Mouse (Mus musculus): ENCODE measurements at regions not wholly inside any gene's neighbourhood (a gene's known extent, or its start where the extent isn't known, plus 50 kb on each side); places are given as distances from the start of the nearest gene placed in this dataset.

- 44% methylated on average over 8 of the region's 8 CpGs for WGBS
- no peak overlapping the region for H3K9ac ChIP-seq (replicated peaks; ENCODE audit: low read length)
- H3K4me1 ChIP-seq (ENCODE audit: insufficient read depth, low read length): 0 out of 2 replicates have a peak, but pooled peaks cover 6% of the 10 kb centered on the region
- H3K27ac ChIP-seq (ENCODE audit: low read length): 0 out of 2 replicates have a peak overlapping the region, but pooled peaks have one; percentile 14
- H3K9me3 ChIP-seq (ENCODE audit: low read length): 0 out of 2 replicates have a peak, but pooled peaks cover 6% of the 10 kb centered on the region
- no peak overlapping the region for H3K4me3 ChIP-seq (ENCODE audit: low read length)
- no peak overlapping the region for H3K4me2 ChIP-seq (replicated peaks; ENCODE audit: low read depth, low read length)
- no peaks in the 10 kb centered on the region for H3K27me3 ChIP-seq (ENCODE audit: insufficient read depth, low read length)
- no peak for ATAC-seq (ENCODE audit: low FRiP score, low TSS enrichment)
- H3K36me3 ChIP-seq (ENCODE audit: insufficient read depth, low read length): no peaks in the 10 kb centered on the region
These were observed 449.0 kb downstream of the Fat4 start for GRCm38 (mm10) chr3:39335612-39336230.

GRCm38 (mm10) chr3:39341161-39341687 is 454.5 kb downstream of the Fat4 start:
- H3K4me2 ChIP-seq (replicated peaks; ENCODE audit: low read depth, low read length): no peak overlapping the region
- no peaks in the 10 kb centered on the region for H3K36me3 ChIP-seq (ENCODE audit: insufficient read depth, low read length)

GRCm38 (mm10) chr3:39344078-39344477 is 457.3 kb downstream of the Fat4 start:
- Histone ChIP-seq H3K4me3 (ENCODE audit: low read length) (no peak overlapping the region), H3K9me3 (ENCODE audit: low read length) (no peaks in the 10 kb centered on the region), H3K27ac (ENCODE audit: low read length) (no peak overlapping the region), H3K27me3 (ENCODE audit: insufficient read depth, low read length) (no peaks in the 10 kb centered on the region), H3K9ac (replicated peaks; ENCODE audit: low read length) (no peak overlapping the region), H3K4me2 (replicated peaks; ENCODE audit: low read depth, low read length) (no peak overlapping the region), H3K4me1 (ENCODE audit: insufficient read depth, low read length) (no peaks in the 10 kb centered on the region), H3K36me3 (ENCODE audit: insufficient read depth, low read length) (no peaks in the 10 kb centered on the region)
- 20% methylated on average over 3 of the region's 3 CpGs for WGBS
- peak; percentile 85 for ATAC-seq (ENCODE audit: low FRiP score, low TSS enrichment)

More at GRCm38 (mm10) chr3:39341161-39341687, 454.5 kb downstream of the Fat4 start:
- H3K9ac ChIP-seq (replicated peaks; ENCODE audit: low read length): no peak overlapping the region
- no peaks in the 10 kb centered on the region for H3K9me3 ChIP-seq (ENCODE audit: low read length)
- H3K27ac ChIP-seq (ENCODE audit: low read length): no peak overlapping the region
- H3K4me1 ChIP-seq (ENCODE audit: insufficient read depth, low read length): no peaks in the 10 kb centered on the region
- WGBS: 91% methylated on average over 3 of the region's 3 CpGs
- ATAC-seq (ENCODE audit: low FRiP score, low TSS enrichment): no peak
- H3K27me3 ChIP-seq (ENCODE audit: insufficient read depth, low read length): no peaks in the 10 kb centered on the region
- no peak overlapping the region for H3K4me3 ChIP-seq (ENCODE audit: low read length)

- H3K9me3 ChIP-seq (ENCODE audit: low read length): no peaks in the 10 kb centered on the region
- ATAC-seq (ENCODE audit: low FRiP score, low TSS enrichment): no peak
- H3K4me2 ChIP-seq (replicated peaks; ENCODE audit: low read depth, low read length): no peak overlapping the region
- H3K4me1 ChIP-seq (ENCODE audit: insufficient read depth, low read length): no peaks in the 10 kb centered on the region
- H3K9ac ChIP-seq (replicated peaks; ENCODE audit: low read length): no peak overlapping the region
- WGBS: 96% methylated on average over 4 of the region's 4 CpGs
- no peak overlapping the region for H3K4me3 ChIP-seq (ENCODE audit: low read length)
- no peak overlapping the region for H3K27ac ChIP-seq (ENCODE audit: low read length)
- no peaks in the 10 kb centered on the region for H3K36me3 ChIP-seq (ENCODE audit: insufficient read depth, low read length)
- H3K27me3 ChIP-seq (ENCODE audit: insufficient read depth, low read length): no peaks in the 10 kb centered on the region
These were observed 460.8 kb downstream of the Fat4 start for GRCm38 (mm10) chr3:39347578-39347977.

GRCm38 (mm10) chr3:39357012-39357411 is 470.3 kb downstream of the Fat4 start:
- H3K36me3 ChIP-seq (ENCODE audit: insufficient read depth, low read length): no peaks in the 10 kb centered on the region
- no peaks in the 10 kb centered on the region for H3K27me3 ChIP-seq (ENCODE audit: insufficient read depth, low read length)
- no peaks in the 10 kb centered on the region for H3K4me1 ChIP-seq (ENCODE audit: insufficient read depth, low read length)
- no peak for ATAC-seq (ENCODE audit: low FRiP score, low TSS enrichment)
- H3K9ac ChIP-seq (replicated peaks; ENCODE audit: low read length): no peak overlapping the region
- 72% methylated on average over 2 of the region's 2 CpGs for WGBS
- H3K4me2 ChIP-seq (replicated peaks; ENCODE audit: low read depth, low read length): no peak overlapping the region
- H3K4me3 ChIP-seq (ENCODE audit: low read length): no peak overlapping the region
- H3K27ac ChIP-seq (ENCODE audit: low read length): no peak overlapping the region
- no peaks in the 10 kb centered on the region for H3K9me3 ChIP-seq (ENCODE audit: low read length)

- Histone ChIP-seq H3K4me2 (replicated peaks; ENCODE audit: low read depth, low read length) (no peak overlapping the region), H3K27me3 (ENCODE audit: insufficient read depth, low read length) (no peaks in the 10 kb centered on the region), H3K9me3 (ENCODE audit: low read length) (no peaks in the 10 kb centered on the region), H3K27ac (ENCODE audit: low read length) (no peak overlapping the region), H3K4me1 (ENCODE audit: insufficient read depth, low read length) (no peaks in the 10 kb centered on the region), H3K9ac (replicated peaks; ENCODE audit: low read length) (no peak overlapping the region), H3K4me3 (ENCODE audit: low read length) (no peak overlapping the region), H3K36me3 (ENCODE audit: insufficient read depth, low read length) (no peaks in the 10 kb centered on the region)
- 57% methylated on average over 2 of the region's 2 CpGs for WGBS
- no peak for ATAC-seq (ENCODE audit: low FRiP score, low TSS enrichment)
These were observed 473.5 kb downstream of the Fat4 start for GRCm38 (mm10) chr3:39360278-39360677.

- no peak overlapping the region for H3K4me2 ChIP-seq (replicated peaks; ENCODE audit: low read depth, low read length)
- no peak overlapping the region for H3K9ac ChIP-seq (replicated peaks; ENCODE audit: low read length)
- no peak overlapping the region for H3K27ac ChIP-seq (ENCODE audit: low read length)
- no peaks in the 10 kb centered on the region for H3K27me3 ChIP-seq (ENCODE audit: insufficient read depth, low read length)
- H3K4me1 ChIP-seq (ENCODE audit: insufficient read depth, low read length): no peaks in the 10 kb centered on the region
- WGBS: 91% methylated on average over 4 of the region's 4 CpGs
- no peaks in the 10 kb centered on the region for H3K36me3 ChIP-seq (ENCODE audit: insufficient read depth, low read length)
- no peak for ATAC-seq (ENCODE audit: low FRiP score, low TSS enrichment)
- H3K9me3 ChIP-seq (ENCODE audit: low read length): no peaks in the 10 kb centered on the region
- H3K4me3 ChIP-seq (ENCODE audit: low read length): no peak overlapping the region
These were observed 484.2 kb downstream of the Fat4 start for GRCm38 (mm10) chr3:39370926-39371325.

- H3K36me3 ChIP-seq (ENCODE audit: insufficient read depth, low read length): no peaks in the 10 kb centered on the region
- H3K4me1 ChIP-seq (ENCODE audit: insufficient read depth, low read length): no peaks in the 10 kb centered on the region
- 84% methylated on average over 10 of the region's 10 CpGs for whole genome bisulfite sequencing
- no peak overlapping the region for H3K4me2 ChIP-seq (replicated peaks; ENCODE audit: low read depth, low read length)
- H3K27me3 ChIP-seq (ENCODE audit: insufficient read depth, low read length): no peaks in the 10 kb centered on the region
- no peak for ATAC-seq (ENCODE audit: low FRiP score, low TSS enrichment)
- H3K9ac ChIP-seq (replicated peaks; ENCODE audit: low read length): no peak overlapping the region
- no peaks in the 10 kb centered on the region for H3K9me3 ChIP-seq (ENCODE audit: low read length)
- H3K27ac ChIP-seq (ENCODE audit: low read length): no peak overlapping the region
- no peak overlapping the region for H3K4me3 ChIP-seq (ENCODE audit: low read length)
These were observed 485.7 kb downstream of the Fat4 start for GRCm38 (mm10) chr3:39372426-39372950.

- WGBS: 80% methylated on average over 5 of the region's 5 CpGs
- no peak for ATAC-seq (ENCODE audit: low FRiP score, low TSS enrichment)
These were observed 488.7 kb downstream of the Fat4 start for GRCm38 (mm10) chr3:39375465-39375864.

GRCm38 (mm10) chr3:39388491-39388890 is 501.8 kb downstream of the Fat4 start:
- ATAC-seq (ENCODE audit: low FRiP score, low TSS enrichment): no peak
- Histone ChIP-seq H3K9ac (replicated peaks; ENCODE audit: low read length) (no peak overlapping the region), H3K27ac (ENCODE audit: low read length) (no peak overlapping the region), H3K36me3 (ENCODE audit: insufficient read depth, low read length) (no peaks in the 10 kb centered on the region), H3K4me3 (ENCODE audit: low read length) (no peak overlapping the region), H3K4me1 (ENCODE audit: insufficient read depth, low read length) (peaks cover 9% of the 10 kb centered on the region; the same call in 1 of the 2 replicates), H3K9me3 (ENCODE audit: low read length) (no peaks in the 10 kb centered on the region), H3K27me3 (ENCODE audit: insufficient read depth, low read length) (no peaks in the 10 kb centered on the region), H3K4me2 (replicated peaks; ENCODE audit: low read depth, low read length) (no peak overlapping the region)
- 80% methylated on average over 1 of the region's 1 CpGs for WGBS

More at GRCm38 (mm10) chr3:39375465-39375864, 488.7 kb downstream of the Fat4 start:
- Histone ChIP-seq H3K27me3 (ENCODE audit: insufficient read depth, low read length) (no peaks in the 10 kb centered on the region), H3K36me3 (ENCODE audit: insufficient read depth, low read length) (no peaks in the 10 kb centered on the region), H3K9me3 (ENCODE audit: low read length) (no peaks in the 10 kb centered on the region), H3K27ac (ENCODE audit: low read length) (no peak overlapping the region), H3K4me3 (ENCODE audit: low read length) (no peak overlapping the region), H3K4me2 (replicated peaks; ENCODE audit: low read depth, low read length) (no peak overlapping the region), H3K4me1 (ENCODE audit: insufficient read depth, low read length) (no peaks in the 10 kb centered on the region), H3K9ac (replicated peaks; ENCODE audit: low read length) (no peak overlapping the region)
